Mouse (Mus musculus): ENCODE data around the gene Tmem170. TPM values are rescaled to one million over a fixed set of nuclear protein-coding genes. Genes with fewer than 3 reads are reported as not detected.
"Not testable (repeated sequence)": the region's sequence is repeated elsewhere in the genome, so short reads cannot be mapped to it uniquely, and the experiment has no call there.

The Tmem170 gene
- total RNA-seq, 1 experiment from 2014 or later = 7.0 TPM

GRCm38 (mm10) chr8:111875758-111876157, 792 bp downstream of the Tmem170 start:
- no peak for DNase-seq

GRCm38 (mm10) chr8:111871278-111871677, 5.3 kb downstream of the Tmem170 start:
- no peak for DNase-seq

GRCm38 (mm10) chr8:111870379-111870778, 6.2 kb downstream of the Tmem170 start:
- DNase-seq = no peak

GRCm38 (mm10) chr8:111868664-111869063, 7.9 kb downstream of the Tmem170 start:
- DNase-seq = no peak

- DNase-seq = no peak
Observed at GRCm38 (mm10) chr8:111865857-111866256, 10.7 kb downstream of the Tmem170 start.

- DNase-seq = no peak
Observed at GRCm38 (mm10) chr8:111865130-111865852, 11.3 kb downstream of the Tmem170 start.

GRCm38 (mm10) chr8:111864648-111865047, 11.9 kb downstream of the Tmem170 start:
- no peak for DNase-seq

- no peak for DNase-seq
Observed at GRCm38 (mm10) chr8:111863280-111863679, 13.3 kb downstream of the Tmem170 start.

GRCm38 (mm10) chr8:111855977-111856376, 20.6 kb downstream of the Tmem170 start:
- no peak for DNase-seq

- DNase-seq = peak; percentile 95
Observed at GRCm38 (mm10) chr8:111853861-111854501, 22.6 kb downstream of the Tmem170 start, which contains the start of gene Cfdp1. Gene Cfdp1, minus strand, starts transcription at chr8:111854291.

- DNase-seq = not testable (repeated sequence)
Observed at GRCm38 (mm10) chr8:111853219-111853618, 23.3 kb downstream of the Tmem170 start.

GRCm38 (mm10) chr8:111846746-111847145, 29.8 kb downstream of the Tmem170 start:
- no peak for DNase-seq

- no peak for DNase-seq
Observed at GRCm38 (mm10) chr8:111835540-111835939, 41.0 kb downstream of the Tmem170 start.

GRCm38 (mm10) chr8:111834011-111834410, 42.5 kb downstream of the Tmem170 start:
- DNase-seq = no peak

- DNase-seq = peak; percentile 12
Observed at GRCm38 (mm10) chr8:111832983-111833382, 43.6 kb downstream of the Tmem170 start.

- no peak for DNase-seq
Observed at GRCm38 (mm10) chr8:111831996-111832395, 44.6 kb downstream of the Tmem170 start.

- no peak for DNase-seq
Observed at GRCm38 (mm10) chr8:111828595-111828994, 48.0 kb downstream of the Tmem170 start.

- peak; percentile 28 for DNase-seq
Observed at GRCm38 (mm10) chr8:111825219-111825618, 51.3 kb downstream of the Tmem170 start.

- no peak for DNase-seq
Observed at GRCm38 (mm10) chr8:111824334-111824733, 52.2 kb downstream of the Tmem170 start.

- no peak for DNase-seq
Observed at GRCm38 (mm10) chr8:111821199-111821598, 55.4 kb downstream of the Tmem170 start.

GRCm38 (mm10) chr8:111820691-111821090, 55.9 kb downstream of the Tmem170 start:
- DNase-seq = no peak

GRCm38 (mm10) chr8:111820018-111820417, 56.5 kb downstream of the Tmem170 start:
- no peak for DNase-seq

- no peak for DNase-seq
Observed at GRCm38 (mm10) chr8:111818556-111818955, 58.0 kb downstream of the Tmem170 start.

- no peak for DNase-seq
Observed at GRCm38 (mm10) chr8:111815078-111815477, 61.5 kb downstream of the Tmem170 start.

Measured in adrenal gland, postnatal 25 days (tissue).